Mouse (Mus musculus) hindbrain, embryonic 13.5 days (tissue): Measurements from ENCODE around the gene Tnp1. TPM values are rescaled to one million over a fixed set of nuclear protein-coding genes. Genes with fewer than 3 reads are reported as not detected.

ENCODE experiments used
- ATAC-seq: fragments of 200-750 bp; cut with Nextera tagmentation; 2 replicates; pipeline ENCODE4 v1.8.0; 2017; ENCODE audit warnings: moderate TSS enrichment; ENCODE audit not compliant: low FRiP score
- H3K27ac ChIP-seq: fragments of 300-500 bp; sonication (generic); 2 replicates; pipeline ENCODE4 v1.5.1; 2015; ENCODE audit warnings: inconsistent platforms, mild to moderate bottlenecking, moderate library complexity
- H3K27me3 ChIP-seq: fragments of 300-500 bp; sonication (generic); 2 replicates; pipeline ENCODE4 v1.6.1; 2015; ENCODE audit warnings: mild to moderate bottlenecking, inconsistent platforms
- H3K36me3 ChIP-seq: fragments of 300-500 bp; sonication (generic); 2 replicates; pipeline ENCODE4 v1.6.1; 2015; ENCODE audit warnings: mild to moderate bottlenecking, inconsistent platforms
- H3K4me1 ChIP-seq: fragments of 300-500 bp; sonication (generic); replicated peaks from 2 replicates; pipeline ENCODE4 v1.6.1; 2015; ENCODE audit warnings: inconsistent platforms
- H3K4me2 ChIP-seq: fragments of 300-500 bp; sonication (generic); 2 replicates; pipeline ENCODE4 v1.6.1; 2015; ENCODE audit warnings: inconsistent platforms, mild to moderate bottlenecking, moderate library complexity
- H3K4me3 ChIP-seq: fragments of 300-500 bp; sonication (generic); 2 replicates; pipeline ENCODE4 v1.5.1; 2015; ENCODE audit warnings: mild to moderate bottlenecking, inconsistent platforms
- H3K9ac ChIP-seq: fragments of 300-500 bp; sonication (generic); 2 replicates; pipeline ENCODE4 v1.6.1; 2015; ENCODE audit warnings: mild to moderate bottlenecking, inconsistent platforms
- H3K9me3 ChIP-seq: fragments of 300-500 bp; sonication (generic); 2 replicates; pipeline ENCODE4 v1.6.1; 2016; ENCODE audit warnings: inconsistent platforms
- WGBS: fragments of 180-500 bp; shearing (Covaris S2); methylation state at CpG from one replicate; pipeline ENCODE4 v1.1.7; 2015; 5-methylcytosine and 5-hydroxymethylcytosine counted together
- polyA plus RNA-seq: library from polyadenylated mRNA; unstranded; fragments of >200 nt; fragmentation: Nextera tagmentation; extraction: Ambion mirVana; gene quantifications from 2 replicates; pipeline ENCODE4 v1.2.1, GENCODE M21; 2015

Tnp1 gene
- polyA plus RNA-seq, 1 experiment from 2014 or later: not detected

- no peak for ATAC-seq
- no peak overlapping the region for H3K4me3 ChIP-seq
- H3K27me3 ChIP-seq: no peaks in the 10 kb centered on the region
- no peaks in the 10 kb centered on the region for H3K36me3 ChIP-seq
- 93% methylated on average over 3 of the region's 3 CpGs for WGBS
- H3K27ac ChIP-seq: no peak overlapping the region
- H3K4me2 ChIP-seq: no peak overlapping the region
- H3K4me1 ChIP-seq: peaks cover 2% of the 10 kb centered on the region; the same call in 1 of the 2 replicates
- no peak overlapping the region for H3K9ac ChIP-seq
- H3K9me3 ChIP-seq: no peaks in the 10 kb centered on the region
Observed at GRCm38 (mm10) chr1:73040691-73041425, 25.1 kb upstream of the Tnp1 start.

DNA sequence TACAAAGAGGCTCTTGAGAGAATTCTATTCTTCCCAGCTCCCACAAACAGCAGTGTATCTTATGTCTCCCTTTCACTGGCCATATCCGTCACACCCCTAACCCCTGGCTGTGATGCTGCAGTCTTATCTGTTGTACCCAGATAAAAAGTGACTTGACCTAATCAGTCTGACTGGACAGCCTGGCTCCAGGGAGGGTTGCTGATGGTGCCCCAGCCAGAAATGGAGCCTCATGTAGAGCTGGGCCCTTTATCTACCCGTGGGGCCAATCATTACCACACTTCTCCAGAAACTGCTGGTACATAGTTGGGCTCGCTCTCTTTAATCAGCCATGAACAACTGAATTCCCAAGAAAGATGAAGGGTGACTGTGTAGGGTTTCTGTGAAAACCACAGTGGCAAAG lies 22.8 kb upstream of the Tnp1 start:
- 71% methylated on average over 3 of the region's 3 CpGs for WGBS
- Histone ChIP-seq H3K9ac (no peak overlapping the region), H3K27me3 (no peaks in the 10 kb centered on the region), H3K9me3 (no peaks in the 10 kb centered on the region), H3K4me2 (no peak overlapping the region), H3K27ac (no peak overlapping the region), H3K36me3 (no peaks in the 10 kb centered on the region), H3K4me1 (no peaks in the 10 kb centered on the region), H3K4me3 (no peak overlapping the region)
- ATAC-seq: no peak

- WGBS: 46% methylated on average over 3 of the region's 3 CpGs
- no peaks in the 10 kb centered on the region for H3K9me3 ChIP-seq
- H3K4me3 ChIP-seq: no peak overlapping the region
- no peak overlapping the region for H3K27ac ChIP-seq
- H3K27me3 ChIP-seq: no peaks in the 10 kb centered on the region
- H3K9ac ChIP-seq: no peak overlapping the region
- no peak overlapping the region for H3K4me2 ChIP-seq
- H3K4me1 ChIP-seq: no peaks in the 10 kb centered on the region
- no peaks in the 10 kb centered on the region for H3K36me3 ChIP-seq
- no peak for ATAC-seq
Observed at GRCm38 (mm10) chr1:73036536-73036935, 20.8 kb upstream of the Tnp1 start.

- Histone ChIP-seq H3K4me3 (no peak overlapping the region), H3K9ac (no peak overlapping the region), H3K9me3 (no peaks in the 10 kb centered on the region), H3K27me3 (no peaks in the 10 kb centered on the region), H3K36me3 (no peaks in the 10 kb centered on the region), H3K4me2 (no peak overlapping the region), H3K27ac (no peak overlapping the region), H3K4me1 (no peaks in the 10 kb centered on the region)
- no peak for ATAC-seq
- 92% methylated on average over 3 of the region's 3 CpGs for WGBS
Observed at GRCm38 (mm10) chr1:73035726-73036125, 20.0 kb upstream of the Tnp1 start.

- Histone ChIP-seq H3K9me3 (no peaks in the 10 kb centered on the region), H3K27me3 (no peaks in the 10 kb centered on the region), H3K4me2 (no peak overlapping the region), H3K4me1 (no peaks in the 10 kb centered on the region), H3K4me3 (no peak overlapping the region), H3K27ac (no peak overlapping the region), H3K36me3 (no peaks in the 10 kb centered on the region), H3K9ac (no peak overlapping the region)
- 89% methylated on average over 5 of the region's 5 CpGs for WGBS
- no peak for ATAC-seq
Observed at GRCm38 (mm10) chr1:73032491-73032890, 16.8 kb upstream of the Tnp1 start.

DNA sequence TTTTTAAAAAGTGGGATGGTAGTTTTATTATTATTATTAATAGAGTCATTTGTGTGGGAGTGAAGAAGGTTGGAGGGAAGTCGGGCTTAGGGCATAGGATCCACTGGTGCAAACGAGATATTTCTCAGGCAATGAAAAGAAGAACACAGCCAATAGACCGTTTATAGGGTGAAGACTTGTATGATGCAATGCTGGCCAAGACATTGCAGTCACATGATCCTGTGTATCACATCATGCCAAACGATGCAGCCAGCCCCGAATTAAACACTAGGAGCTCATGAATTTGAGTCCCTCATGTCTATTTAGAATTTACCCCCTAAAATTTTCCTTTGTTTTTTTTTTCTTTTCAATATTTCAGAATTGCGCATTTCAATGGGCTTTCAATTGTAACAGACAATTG lies 13.0 kb upstream of the Tnp1 start:
- WGBS: 88% methylated on average over 6 of the region's 6 CpGs

DNA sequence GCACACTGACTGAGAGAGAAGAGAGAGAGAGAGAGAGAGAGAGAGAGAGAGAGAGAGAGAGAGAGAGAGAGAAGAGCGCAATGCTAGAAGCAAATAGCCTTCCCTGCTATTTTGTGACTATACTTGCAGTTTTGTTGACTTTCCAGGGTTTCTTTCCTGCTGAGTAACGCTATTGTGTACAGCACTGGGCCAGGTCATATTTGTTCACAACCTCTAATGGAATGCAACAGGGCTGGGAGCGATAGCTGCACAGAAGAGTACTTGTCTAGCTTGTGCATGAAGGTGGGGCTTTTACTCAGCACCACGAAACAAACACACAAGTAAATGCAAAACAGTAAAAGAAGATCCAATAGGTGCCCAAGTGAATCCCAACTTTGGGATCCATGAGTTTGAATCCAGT lies 11.7 kb upstream of the Tnp1 start:
- Histone ChIP-seq H3K27me3 (no peaks in the 10 kb centered on the region), H3K4me3 (no peak overlapping the region), H3K4me2 (no peak overlapping the region), H3K9me3 (no peaks in the 10 kb centered on the region), H3K4me1 (no peaks in the 10 kb centered on the region), H3K27ac (no peak overlapping the region), H3K9ac (no peak overlapping the region), H3K36me3 (no peaks in the 10 kb centered on the region)
- 71% methylated on average over 4 of the region's 4 CpGs for WGBS
- ATAC-seq: no peak

More for the DNA sequence above, 13.0 kb upstream of the Tnp1 start:
- no peak overlapping the region for H3K4me3 ChIP-seq
- no peak overlapping the region for H3K27ac ChIP-seq
- no peaks in the 10 kb centered on the region for H3K36me3 ChIP-seq
- H3K4me1 ChIP-seq: no peaks in the 10 kb centered on the region
- H3K4me2 ChIP-seq: no peak overlapping the region
- H3K9ac ChIP-seq: no peak overlapping the region
- H3K27me3 ChIP-seq: no peaks in the 10 kb centered on the region
- ATAC-seq: no peak
- no peaks in the 10 kb centered on the region for H3K9me3 ChIP-seq

DNA sequence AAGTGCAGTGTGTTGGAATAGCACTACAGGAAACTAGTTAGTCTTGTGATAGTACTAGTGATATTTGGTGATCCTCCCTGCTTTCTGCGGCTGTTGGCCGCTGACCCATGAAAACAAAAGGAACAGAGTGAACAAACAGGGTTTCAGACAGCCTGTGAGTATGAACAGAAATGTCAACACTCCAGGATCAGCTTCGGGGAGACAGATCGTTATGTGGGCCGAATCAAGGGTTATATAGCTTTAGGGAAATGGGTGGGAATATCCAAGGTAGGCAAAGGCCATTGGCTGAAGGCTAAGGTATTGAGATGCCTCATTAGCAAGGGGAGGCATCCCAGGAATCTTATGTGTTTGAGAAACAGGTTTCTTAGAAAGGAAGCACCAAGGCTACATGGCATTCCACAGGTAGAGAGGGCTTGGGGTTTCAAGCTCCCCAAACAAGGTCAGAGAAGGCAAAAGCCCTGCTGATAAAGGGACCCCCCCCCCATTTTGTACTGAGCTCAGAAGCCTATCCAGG lies 11.1 kb upstream of the Tnp1 start:
- WGBS: 76% methylated on average over 5 of the region's 5 CpGs
- no peaks in the 10 kb centered on the region for H3K4me1 ChIP-seq
- no peaks in the 10 kb centered on the region for H3K9me3 ChIP-seq
- no peak overlapping the region for H3K9ac ChIP-seq
- H3K4me2 ChIP-seq: no peak overlapping the region
- H3K4me3 ChIP-seq: no peak overlapping the region
- no peaks in the 10 kb centered on the region for H3K36me3 ChIP-seq
- no peak overlapping the region for H3K27ac ChIP-seq
- no peak for ATAC-seq
- no peaks in the 10 kb centered on the region for H3K27me3 ChIP-seq

DNA sequence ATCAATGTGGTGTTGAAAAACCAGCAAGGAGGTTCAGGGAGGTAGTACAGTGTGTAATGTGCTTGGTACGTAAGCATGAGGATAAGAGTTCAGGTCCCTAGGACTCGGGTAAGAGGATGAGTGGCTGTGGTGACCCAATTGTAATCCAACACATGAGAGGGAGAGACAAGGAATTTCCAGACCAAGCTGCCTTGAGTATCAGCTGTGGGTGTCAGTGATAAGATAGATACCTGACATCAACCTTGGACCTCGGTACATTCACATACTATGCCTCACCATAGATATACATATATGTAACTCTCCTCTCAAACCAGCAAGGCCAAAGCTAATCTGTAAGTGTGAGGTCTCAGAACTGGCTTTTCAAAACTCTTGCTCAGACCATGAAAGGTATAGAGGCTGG lies 10.4 kb upstream of the Tnp1 start:
- Histone ChIP-seq H3K9ac (no peak overlapping the region), H3K4me1 (no peaks in the 10 kb centered on the region), H3K4me3 (no peak overlapping the region), H3K27me3 (no peaks in the 10 kb centered on the region), H3K27ac (no peak overlapping the region), H3K9me3 (no peaks in the 10 kb centered on the region), H3K36me3 (no peaks in the 10 kb centered on the region), H3K4me2 (no peak overlapping the region)
- WGBS: 95% methylated on average over 3 of the region's 3 CpGs
- ATAC-seq: no peak

DNA sequence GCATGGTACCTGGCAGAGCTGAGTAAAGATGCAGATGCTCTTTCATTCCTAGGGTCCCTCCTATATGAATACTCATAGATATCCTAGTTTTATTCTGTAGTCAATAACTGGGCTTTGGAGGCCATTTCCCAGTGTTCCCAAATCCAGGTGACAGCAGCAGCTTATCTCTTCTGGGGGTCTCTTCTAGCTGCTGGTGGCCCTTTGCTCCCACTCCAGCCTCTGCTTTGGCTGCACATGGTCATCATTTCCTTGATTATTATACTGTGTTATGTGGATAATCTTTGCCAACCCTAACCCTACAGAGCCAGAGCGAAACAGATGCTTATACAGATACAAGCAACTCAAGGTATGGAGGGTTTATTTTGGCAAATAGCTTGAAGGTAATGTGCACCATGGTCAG lies 8.9 kb downstream of the Tnp1 start:
- Histone ChIP-seq H3K9ac (no peak overlapping the region), H3K4me2 (no peak overlapping the region), H3K9me3 (no peaks in the 10 kb centered on the region), H3K4me3 (no peak overlapping the region), H3K4me1 (no peaks in the 10 kb centered on the region), H3K27me3 (no peaks in the 10 kb centered on the region), H3K27ac (no peak overlapping the region), H3K36me3 (no peaks in the 10 kb centered on the region)
- WGBS: 97% methylated on average over 1 of the region's 1 CpGs
- no peak for ATAC-seq

DNA sequence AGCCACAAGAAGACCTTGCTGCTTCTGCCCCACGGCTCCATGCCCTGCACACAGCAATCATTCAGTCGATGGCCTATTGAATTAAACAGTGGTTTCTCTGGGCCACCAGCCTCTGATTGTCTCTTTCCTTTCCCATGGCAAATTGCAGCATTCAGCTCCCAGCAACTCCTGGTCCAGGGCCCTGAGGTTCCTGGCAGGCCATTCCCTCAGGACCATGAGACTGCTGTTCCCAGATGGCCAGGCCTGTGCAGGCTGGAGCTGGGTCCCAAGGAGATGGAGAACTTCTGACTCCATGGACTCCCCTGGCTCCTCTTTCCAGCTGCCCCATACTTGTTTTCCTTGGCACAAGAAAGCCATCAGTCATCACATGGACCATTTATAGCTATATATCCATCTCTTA lies 10.8 kb downstream of the Tnp1 start:
- Histone ChIP-seq H3K27ac (no peak overlapping the region), H3K36me3 (no peaks in the 10 kb centered on the region), H3K9me3 (no peaks in the 10 kb centered on the region), H3K27me3 (no peaks in the 10 kb centered on the region), H3K4me3 (no peak overlapping the region), H3K4me2 (no peak overlapping the region), H3K4me1 (no peaks in the 10 kb centered on the region), H3K9ac (no peak overlapping the region)
- no peak for ATAC-seq
- WGBS: 72% methylated on average over 2 of the region's 2 CpGs

DNA sequence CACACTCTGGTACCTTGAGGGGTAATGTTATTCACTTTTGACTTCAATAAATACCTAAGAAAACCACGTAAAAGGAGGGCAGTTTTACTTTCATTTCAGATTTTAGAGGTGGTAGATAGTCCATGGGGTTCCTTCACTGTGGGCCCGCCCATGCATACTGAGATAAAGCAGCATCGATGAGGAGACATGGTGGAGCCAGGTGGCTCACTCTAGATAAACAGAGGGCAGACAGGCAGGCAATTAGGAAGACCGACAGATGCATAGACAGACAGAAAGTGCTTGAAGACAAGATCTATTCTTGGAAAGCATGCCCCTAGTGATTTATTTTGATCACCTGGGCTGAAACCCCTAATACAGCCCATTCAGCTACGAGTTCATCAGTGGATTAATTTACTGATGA lies 13.1 kb downstream of the Tnp1 start:
- no peaks in the 10 kb centered on the region for H3K36me3 ChIP-seq
- H3K4me3 ChIP-seq: no peak overlapping the region
- H3K4me1 ChIP-seq: no peaks in the 10 kb centered on the region
- no peak overlapping the region for H3K4me2 ChIP-seq
- H3K27me3 ChIP-seq: no peaks in the 10 kb centered on the region
- ATAC-seq: no peak
- 89% methylated on average over 5 of the region's 5 CpGs for WGBS
- no peak overlapping the region for H3K9ac ChIP-seq
- H3K9me3 ChIP-seq: no peaks in the 10 kb centered on the region
- H3K27ac ChIP-seq: no peak overlapping the region

- H3K27me3 ChIP-seq: no peaks in the 10 kb centered on the region
- H3K4me1 ChIP-seq: no peaks in the 10 kb centered on the region
- H3K4me2 ChIP-seq: no peak overlapping the region
- H3K36me3 ChIP-seq: no peaks in the 10 kb centered on the region
- no peak for ATAC-seq
- H3K27ac ChIP-seq: no peak overlapping the region
- 76% methylated on average over 5 of the region's 5 CpGs for WGBS
- H3K9ac ChIP-seq: no peak overlapping the region
- H3K9me3 ChIP-seq: no peaks in the 10 kb centered on the region
- H3K4me3 ChIP-seq: no peak overlapping the region
Observed at GRCm38 (mm10) chr1:73001961-73002360, 13.7 kb downstream of the Tnp1 start.
